Mouse (Mus musculus): ENCODE results near the gene Psors1c2.

GRCm38 (mm10) chr17:35578211-35578610, 45.2 kb downstream of the Psors1c2 start:
- no peak for TF ChIP-seq POLR2A (IDR thresholded peaks at IDR 0.05; ENCODE audit: low read depth, low read length)
- peak; percentile 99 for TF ChIP-seq CTCF (IDR thresholded peaks at IDR 0.05; ENCODE audit: extremely low read depth, insufficient read length, insufficient replicate concordance, low read depth, low read length)
